Mouse (Mus musculus) kidney, postnatal 10 days (tissue): ENCODE data around the gene Vsir.

Experiments
- DNase-seq: peaks from one replicate; pipeline ENCODE4 v3.0.0; 2021; ENCODE audit warnings: mixed read lengths

The Vsir gene

GRCm38 (mm10) chr10:60354003-60354325 is 7.3 kb downstream of the Vsir start:
- no peak for DNase-seq

- no peak for DNase-seq
These were observed 8.4 kb downstream of the Vsir start for GRCm38 (mm10) chr10:60354881-60355677.

GRCm38 (mm10) chr10:60357441-60357840 is 10.8 kb downstream of the Vsir start:
- no peak for DNase-seq

DNA sequence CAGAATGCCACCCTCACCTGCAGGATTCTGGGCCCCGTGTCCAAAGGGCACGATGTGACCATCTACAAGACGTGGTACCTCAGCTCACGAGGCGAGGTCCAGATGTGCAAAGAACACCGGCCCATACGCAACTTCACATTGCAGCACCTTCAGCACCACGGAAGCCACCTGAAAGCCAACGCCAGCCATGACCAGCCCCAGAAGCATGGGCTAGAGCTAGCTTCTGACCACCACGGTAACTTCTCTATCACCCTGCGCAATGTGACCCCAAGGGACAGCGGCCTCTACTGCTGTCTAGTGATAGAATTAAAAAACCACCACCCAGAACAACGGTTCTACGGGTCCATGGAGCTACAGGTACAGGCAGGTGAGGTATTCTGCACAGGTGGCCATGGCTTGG is 11.2 kb downstream of the Vsir start:
- no peak for DNase-seq

- DNase-seq: no peak
These were observed 12.1 kb downstream of the Vsir start for GRCm38 (mm10) chr10:60358776-60359175.

- DNase-seq: no peak
These were observed 15.1 kb downstream of the Vsir start for GRCm38 (mm10) chr10:60361615-60362309.

DNA sequence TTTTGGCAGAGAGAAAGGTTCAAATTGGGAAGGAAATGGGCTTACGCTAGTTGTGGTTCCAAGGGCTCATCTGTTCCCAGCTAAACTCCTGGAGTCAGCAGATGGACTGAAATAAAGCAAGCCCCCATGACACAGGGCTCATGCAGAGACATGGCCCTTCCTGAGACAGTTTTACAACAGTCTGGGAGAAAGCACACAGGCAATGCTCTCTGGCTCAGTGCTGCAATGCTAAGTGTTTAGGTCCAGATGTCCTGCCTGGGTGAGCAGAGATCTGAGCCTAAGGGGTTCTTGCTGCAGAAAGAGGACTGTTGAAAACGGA is 15.6 kb downstream of the Vsir start:
- no peak for DNase-seq

DNA sequence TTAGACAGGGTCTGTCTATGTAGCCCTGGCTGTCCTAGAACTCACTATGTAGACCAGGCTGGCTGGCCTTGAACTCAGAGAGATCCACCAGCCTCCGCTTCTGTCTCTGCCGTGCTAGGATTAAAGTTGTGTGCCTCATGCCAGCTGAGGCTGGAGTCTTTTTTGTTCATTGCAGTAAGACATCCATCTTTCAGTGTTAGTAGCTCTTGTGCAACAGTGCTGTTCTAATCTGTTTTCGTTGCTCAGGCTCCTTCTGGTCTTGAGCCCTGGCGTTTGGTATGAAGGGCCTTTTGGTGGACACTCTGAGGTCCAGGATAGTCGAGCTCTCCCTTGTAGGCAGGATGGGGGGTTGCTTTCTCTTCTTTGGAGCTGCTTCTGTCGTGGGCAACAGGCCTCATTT is 16.8 kb downstream of the Vsir start:
- DNase-seq: no peak

DNA sequence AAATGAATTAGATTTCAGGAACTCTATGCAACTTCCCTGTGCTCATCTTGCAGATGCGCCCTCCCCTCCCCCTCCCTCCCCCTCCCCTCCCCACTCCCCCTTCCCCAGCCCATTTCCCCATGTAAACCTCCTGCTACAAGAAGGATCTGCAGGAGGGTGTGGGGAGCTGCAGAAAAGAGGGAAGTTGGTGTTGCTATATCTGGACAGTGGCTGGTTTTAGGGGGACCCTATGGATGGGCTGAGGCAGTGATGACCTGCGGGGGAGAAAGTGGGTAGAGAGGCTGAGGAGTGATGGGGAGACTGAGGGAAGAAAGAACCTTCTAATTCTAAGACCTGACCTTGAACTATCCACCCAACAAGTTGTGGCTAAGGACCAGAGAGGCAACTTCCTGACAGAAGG is 20.5 kb downstream of the Vsir start:
- no peak for DNase-seq

- DNase-seq: no peak
These were observed 21.3 kb downstream of the Vsir start for GRCm38 (mm10) chr10:60367904-60368303.

DNA sequence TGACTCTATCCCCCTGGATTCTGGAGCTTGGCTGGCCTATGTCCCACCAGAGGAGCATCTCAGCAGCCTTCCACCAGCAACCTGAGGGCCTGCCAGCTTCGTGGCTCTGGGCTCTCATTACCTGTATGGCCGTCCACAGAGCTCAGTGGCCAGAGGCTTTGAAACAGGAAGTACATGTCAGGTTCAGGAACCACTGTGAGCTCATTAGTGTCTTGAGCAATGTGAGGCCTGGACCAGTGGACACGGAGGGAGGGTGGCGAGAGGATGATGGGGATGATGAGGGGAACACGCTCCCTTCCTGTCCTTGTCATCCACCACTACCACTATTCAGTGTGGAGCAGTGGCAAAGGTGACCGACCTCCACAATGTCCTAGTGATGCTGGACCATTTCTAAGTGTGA is 22.8 kb downstream of the Vsir start:
- no peak for DNase-seq

DNA sequence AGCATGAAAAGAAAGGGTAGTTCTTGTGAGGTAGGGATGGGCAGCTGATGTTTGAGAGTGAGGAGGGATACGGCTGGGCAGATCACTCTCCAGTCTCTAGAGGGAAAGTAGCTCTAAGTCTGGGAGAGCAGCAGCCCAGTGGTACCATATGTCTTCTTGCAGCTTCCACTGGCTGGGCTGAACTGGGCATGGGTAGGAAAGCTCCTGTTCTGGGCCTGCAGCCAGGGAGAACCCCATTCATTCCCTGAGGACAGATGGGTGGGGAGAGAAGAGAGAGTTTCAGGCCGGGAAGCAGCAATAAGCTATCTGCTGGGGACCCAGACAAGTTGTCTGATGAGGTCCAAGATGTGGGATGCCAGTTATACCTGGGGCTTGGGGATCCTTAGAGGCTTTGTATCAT is 23.4 kb downstream of the Vsir start:
- DNase-seq: no peak

DNA sequence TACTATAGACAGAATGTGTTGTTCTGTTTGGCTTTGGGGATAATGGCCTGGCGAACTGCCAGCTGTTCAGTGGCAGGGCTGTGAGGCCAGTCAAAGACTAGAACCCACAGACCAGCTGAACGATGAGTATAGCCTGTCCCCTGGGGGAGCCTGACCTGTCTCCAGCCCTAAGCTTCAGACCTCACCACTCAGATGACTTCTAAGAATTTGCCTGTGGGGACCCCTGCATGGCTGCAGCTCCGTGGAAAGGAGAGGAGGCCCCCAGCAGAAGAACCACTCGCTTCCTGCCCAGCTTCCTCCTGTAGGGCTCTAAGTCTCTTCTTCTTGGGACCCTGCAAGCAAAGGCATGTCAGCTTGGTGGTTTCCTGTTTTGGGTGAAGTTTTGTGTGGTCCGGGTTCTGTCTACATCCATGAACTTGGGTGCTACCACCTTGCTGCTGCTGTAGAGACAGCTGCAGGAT is 24.0 kb downstream of the Vsir start:
- no peak for DNase-seq

GRCm38 (mm10) chr10:60371596-60372386 is 25.1 kb downstream of the Vsir start:
- no peak for DNase-seq

DNA sequence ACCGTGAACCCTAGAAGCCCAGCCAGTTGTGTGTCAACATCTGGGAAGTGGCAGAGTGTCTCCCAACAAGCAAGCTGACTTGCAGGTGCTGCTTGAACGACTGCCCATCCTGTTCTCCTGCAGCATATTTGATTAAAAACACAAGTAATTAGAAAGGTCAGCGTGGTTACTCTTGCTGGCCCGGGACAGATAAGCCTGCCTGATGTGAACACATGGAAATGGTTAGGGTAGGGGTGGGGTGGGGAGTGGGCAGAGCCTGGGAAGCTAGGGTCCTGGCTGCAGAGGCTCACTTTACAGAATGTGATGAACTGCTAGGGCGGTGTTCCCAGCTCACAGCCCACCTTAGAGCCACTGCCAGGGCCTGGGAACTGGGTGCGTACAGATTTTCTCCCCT is 26.9 kb downstream of the Vsir start:
- DNase-seq: no peak

DNA sequence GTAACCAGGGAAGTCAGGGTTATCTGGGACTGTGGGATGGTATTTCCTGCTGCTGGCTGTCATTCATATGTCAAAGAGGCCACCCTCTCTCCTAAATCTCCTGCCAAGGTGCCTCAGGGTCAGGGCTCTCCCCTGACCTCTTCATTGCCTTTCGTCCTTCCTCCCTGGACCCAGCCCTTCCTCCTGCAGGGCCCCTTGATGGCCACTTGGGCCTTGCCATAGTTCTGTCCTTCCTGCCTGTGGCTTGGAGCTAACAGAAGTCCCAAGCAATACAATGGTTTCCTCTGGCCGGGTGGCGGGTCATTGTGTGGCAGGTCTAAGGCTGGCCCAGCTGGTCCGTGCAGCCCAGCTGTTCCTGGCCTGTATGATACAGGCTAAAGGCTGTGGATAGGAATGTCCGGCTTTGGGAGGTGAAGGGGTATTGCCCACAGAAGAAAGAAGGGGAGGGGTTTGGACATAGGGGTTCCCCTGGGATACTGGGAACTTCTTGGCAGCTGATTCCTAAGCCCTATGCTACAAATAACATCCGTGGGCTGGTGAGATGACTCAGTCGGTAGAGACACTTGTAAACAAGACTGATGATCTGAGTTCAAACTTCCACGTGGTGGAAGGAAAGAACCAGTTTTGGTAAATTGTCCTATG is 27.4 kb downstream of the Vsir start:
- peak; percentile 62 for DNase-seq

- no peak for DNase-seq
These were observed 30.1 kb downstream of the Vsir start for GRCm38 (mm10) chr10:60376704-60377103.

DNA sequence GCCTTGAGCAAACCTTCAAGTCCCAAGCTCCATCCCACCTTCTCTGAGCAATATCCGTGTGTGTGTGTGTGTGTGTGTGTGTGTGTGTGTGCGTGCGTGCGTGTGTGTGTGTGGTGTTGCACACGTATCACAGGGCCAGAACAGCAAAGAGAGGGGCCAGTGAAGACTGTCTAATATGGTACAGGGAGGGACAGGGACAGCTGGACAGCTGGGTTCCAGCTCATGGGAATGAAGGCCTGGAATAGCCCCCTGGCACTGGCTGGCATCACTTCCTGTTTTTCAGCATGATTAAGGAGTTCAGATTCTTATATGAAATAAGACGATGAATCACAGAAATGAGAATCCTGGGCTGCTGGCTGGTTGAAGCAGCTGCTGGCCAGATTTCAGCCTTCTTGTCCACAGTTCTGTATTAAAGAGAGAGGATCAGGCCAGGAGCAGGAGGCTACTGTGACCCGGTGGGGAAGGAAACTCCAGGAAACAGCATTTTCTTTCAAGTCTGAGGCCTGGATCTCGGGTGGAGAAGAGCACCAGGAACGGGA is 32.8 kb downstream of the Vsir start:
- DNase-seq: no peak

- no peak for DNase-seq
These were observed 33.6 kb downstream of the Vsir start for GRCm38 (mm10) chr10:60380229-60380628.

DNA sequence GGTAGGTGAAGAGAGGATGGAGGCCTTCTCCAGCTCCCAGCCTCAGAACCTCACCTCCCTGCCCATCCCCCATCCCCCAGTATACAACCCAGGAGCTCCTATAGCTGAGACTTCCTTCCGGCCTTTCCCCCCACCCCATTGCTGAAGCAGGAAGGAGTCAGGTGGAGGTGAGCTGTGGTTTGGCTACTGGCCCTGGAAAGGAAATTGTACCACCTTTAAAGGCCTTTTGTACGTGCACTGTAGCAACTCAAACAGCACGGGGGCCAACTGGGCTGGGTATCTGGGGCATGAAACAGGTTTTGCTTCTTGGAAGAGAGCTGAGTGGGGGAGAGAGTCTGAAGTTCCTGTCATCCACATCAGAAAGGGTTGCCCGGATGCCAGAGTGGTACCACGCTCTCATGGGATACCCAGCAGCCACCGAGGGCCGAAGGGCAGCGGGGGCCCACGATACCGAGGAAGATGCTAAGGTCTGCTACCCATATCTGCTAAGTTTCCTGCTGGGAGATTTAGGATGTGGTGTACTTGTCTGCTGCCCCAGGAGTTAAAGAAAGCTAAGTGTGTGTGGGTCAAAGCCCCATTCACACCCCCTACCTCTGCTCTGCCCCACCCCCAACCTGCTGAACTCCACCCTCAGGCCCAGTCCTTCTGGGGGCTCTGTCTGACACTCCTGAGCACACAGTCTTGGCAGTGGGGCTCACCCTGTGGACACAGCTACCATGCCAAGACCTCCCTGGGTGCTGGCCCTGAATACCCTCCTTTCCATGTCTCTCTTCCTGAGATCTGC is 34.7 kb downstream of the Vsir start:
- no peak for DNase-seq

GRCm38 (mm10) chr10:60388332-60388731 is 41.7 kb downstream of the Vsir start:
- no peak for DNase-seq

DNA sequence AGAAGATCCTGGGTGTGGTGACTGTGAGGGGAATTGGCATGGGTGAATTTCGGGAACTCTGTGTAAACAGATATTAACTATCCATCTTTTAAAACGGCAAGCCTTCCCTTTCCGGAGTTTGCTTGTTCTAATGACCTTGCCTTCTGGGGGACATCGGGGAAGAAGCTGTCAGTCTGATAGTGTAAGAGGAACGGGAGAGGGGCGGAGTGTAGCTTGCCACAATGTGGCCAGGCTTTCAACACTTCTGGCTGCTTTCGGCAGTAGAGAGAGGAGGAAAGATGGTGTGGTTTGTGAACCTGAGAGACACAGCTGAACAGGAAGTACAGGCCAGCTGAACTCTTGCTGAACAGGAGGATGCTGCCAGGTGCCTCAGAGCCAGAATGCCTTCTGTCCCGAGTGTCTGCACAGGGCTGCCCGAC is 42.8 kb downstream of the Vsir start:
- DNase-seq: no peak
